Mouse (Mus musculus) lung, postnatal 25 days (tissue): ENCODE measurements at regions not wholly inside any gene's neighbourhood (a gene's known extent, or its start where the extent isn't known, plus 50 kb on each side); places are given as distances from the start of the nearest gene placed in this dataset.

Source experiments
- DNase-seq: peaks from one replicate; pipeline ENCODE4 v3.0.0; 2022; ENCODE audit warnings: low spot score

DNA sequence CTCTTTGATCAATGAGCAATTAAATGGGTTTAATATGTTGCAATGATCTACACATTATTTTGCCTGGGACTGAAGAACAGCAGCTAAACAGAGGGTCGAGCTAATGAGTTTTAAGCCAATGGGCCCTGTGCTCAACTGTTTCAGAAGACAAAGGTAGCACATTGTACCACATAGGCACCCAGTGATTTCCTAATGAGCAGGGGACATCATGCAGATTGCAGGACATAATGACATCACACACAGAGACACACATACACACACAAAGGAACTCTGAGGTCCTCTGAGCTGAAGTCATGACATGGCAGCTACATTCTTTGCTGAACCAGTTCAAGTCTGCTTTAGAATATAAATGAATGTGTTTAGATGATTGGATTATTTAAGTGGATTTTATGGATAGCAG, 71.9 kb downstream of the Zfp330 start:
- no peak for DNase-seq

DNA sequence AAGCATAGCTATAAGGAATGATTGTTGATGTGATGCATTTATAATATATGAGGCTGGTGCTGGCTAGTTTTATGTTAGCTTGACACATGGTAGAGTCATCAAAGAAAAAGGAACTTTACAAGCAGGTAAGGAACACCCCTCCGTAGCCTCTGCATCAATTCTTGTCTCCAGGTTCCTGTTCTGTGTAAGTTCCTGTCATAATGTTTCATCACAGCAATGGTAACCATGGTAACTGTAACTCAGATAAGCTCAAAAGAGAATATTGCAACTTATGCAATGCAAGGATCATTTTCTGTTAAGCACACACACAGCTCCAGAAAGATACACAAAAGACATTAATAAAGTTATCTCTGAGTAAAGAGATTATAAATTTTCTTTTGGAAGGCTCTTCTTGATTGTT, 73.5 kb downstream of the Zfp330 start:
- no peak for DNase-seq

DNA sequence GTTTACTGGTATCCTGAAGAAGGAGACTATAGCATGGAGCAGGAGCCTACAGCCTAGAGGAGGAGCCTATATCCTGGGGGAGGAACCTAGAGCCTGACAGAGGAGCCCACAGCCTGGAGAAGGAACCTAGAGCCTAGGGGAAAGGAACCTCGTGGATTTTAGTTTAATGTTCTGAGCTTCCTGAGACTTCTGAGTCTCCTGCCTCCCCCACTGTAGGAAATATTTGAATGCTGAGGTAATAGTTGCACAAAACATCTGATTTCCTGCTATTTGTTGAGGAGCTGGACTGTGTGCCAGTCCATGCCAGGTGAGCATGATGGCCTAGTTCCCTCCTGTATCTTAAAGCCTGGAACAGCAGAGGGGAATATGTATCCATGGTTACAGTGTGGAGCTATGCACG, 74.7 kb downstream of the Zfp330 start:
- no peak for DNase-seq

DNA sequence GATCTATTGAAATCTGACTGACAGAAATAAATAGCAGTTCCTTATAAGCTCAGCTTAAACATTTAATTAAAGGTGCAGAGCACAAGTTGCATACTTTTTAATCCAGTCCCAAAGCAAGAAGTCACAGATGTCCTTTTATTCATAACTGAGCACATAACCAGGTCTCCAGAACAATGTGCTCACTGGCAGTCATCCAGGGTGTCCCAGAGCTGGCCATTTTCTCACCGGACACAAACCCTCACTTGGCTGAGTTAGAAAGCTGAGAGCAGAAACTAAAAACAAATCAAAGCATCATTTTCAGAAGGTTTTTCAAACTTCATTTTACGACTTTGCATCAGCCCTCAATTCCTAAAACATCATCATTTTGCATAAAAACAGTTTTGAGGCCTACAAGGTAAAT, 75.9 kb downstream of the Zfp330 start:
- DNase-seq, result no peak

DNA sequence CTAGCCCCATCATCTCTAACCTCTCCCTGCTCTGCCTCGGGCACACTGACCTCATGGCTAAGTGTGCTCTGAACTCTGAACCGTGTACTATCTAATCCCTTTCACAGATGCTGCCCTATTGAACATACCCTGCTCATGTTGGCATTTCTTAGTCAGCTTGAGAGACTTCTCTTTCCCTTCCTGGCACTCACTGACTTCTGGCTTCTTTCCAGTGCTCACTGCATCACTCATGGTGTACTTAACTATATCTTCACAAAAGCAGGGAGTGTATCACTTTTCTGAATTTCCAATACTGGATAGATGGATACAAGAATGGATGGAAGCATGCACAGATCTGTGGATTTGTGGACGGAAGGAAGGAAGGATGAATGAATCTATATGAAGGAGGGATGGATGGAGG, 80.9 kb downstream of the Zfp330 start:
- DNase-seq, result no peak

DNA sequence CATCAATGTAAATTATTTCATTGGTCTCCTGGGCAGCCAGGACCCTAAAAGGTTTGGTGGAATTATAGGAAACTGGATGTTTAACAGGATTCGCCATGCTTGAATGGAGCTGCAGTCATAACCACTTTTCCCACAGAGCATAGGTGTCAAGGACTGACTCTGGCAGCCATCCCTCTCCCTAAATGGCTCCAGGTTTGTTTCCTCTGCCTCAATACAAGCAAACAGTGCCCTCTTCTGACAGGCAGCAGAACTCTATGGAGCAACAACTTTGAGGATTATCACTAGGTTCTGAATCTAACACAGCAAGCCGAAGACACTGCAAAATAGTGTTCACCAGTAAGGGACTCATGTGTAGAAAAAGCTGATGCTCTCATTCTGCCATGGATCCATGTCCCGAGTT, 84.6 kb downstream of the Zfp330 start:
- DNase-seq, result peak; percentile 31

DNA sequence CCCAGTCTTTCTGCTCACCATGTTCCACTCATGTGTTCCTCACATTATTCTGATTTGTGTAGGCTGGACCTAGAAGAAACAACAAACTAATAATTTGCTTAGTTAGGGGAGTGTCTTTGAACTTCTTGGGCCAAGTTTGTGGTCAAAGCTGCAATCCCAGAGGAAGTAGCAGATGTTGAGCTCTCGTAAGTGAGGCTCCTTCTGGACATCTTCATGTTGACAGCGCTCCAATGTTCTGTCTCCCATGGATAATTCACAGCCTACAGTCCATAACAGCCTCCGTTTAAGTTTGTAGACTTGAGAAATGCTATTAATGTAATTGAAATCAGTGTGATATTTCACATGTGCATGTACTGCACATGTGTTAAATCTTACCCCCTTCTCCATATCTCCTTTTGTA, 88.0 kb downstream of the Zfp330 start:
- no peak for DNase-seq

DNA sequence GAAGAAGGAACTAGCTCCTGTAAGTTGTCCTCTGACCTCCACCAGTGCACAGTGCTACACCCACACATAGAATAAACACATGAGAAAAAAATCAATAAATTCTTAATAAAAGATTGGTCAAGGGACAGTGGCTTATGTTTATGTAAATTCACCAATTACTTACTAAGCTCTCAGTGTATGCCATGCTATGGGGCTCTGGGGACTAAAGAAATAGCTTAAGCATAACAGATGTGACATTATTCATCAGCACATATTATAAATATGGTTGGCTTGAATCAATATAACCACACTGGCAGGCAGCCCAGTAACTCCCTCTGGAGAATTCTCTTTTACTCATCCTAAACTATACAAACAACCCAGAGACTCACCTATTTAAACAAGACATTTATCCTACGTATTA, 95.2 kb downstream of the Zfp330 start:
- no peak for DNase-seq

DNA sequence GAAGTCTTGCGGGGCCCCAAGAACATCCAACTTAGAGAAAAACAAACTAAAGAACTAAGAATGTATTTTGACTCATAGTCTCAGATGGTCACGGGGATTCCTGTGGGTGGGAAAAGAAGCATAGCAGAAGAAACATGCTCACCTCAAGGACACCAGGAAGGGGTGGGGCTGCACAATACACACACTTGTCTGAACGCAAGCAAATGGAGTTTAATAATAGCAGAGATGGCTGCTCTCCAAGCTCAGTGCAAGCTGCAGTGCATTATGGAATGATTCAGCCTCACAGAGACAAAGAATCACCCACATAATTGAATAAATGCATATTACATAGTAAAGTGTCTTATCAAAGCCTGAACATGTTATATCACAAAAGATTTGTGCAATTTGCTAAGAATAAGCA, 96.2 kb downstream of the Zfp330 start:
- DNase-seq, result no peak

DNA sequence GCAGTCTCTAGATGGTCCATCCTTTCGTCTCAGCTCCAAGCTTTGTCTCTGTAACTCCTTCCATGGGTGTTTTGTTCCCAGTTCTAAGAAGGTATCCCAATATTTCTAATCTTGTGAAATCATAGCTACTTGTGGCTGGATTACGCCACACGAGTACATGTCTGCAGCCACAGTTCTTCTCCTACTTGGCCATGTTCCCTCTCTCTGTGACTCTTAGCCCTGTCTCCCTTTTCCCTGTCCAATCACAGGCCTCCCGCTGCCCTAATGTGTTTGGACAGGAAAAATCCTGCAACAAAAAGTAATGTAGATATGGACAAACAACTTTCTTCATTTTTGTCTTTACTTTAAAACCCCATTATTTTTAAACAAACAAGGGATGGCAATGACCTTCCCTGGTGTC, 104.7 kb downstream of the Zfp330 start:
- peak; percentile 13 for DNase-seq

DNA sequence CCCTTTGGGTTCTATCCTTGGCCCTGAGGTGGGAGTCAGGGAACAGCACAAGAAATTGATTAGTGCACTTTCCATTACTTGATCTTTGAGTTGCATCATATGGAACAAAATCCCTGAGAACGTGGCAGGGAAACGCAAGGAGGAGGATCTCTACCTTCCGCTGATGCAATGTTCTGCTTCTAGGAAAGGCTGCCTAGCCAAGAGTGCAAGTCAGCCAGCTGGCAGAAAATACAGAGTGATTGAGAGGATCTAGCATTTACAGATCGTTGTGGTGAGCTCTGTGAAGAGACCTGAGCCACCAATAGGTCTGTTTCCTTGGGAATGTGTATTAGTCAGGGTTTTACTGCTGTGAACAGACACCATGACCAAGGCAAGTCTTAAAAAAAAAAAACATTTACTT, 108.8 kb downstream of the Zfp330 start:
- no peak for DNase-seq

DNA sequence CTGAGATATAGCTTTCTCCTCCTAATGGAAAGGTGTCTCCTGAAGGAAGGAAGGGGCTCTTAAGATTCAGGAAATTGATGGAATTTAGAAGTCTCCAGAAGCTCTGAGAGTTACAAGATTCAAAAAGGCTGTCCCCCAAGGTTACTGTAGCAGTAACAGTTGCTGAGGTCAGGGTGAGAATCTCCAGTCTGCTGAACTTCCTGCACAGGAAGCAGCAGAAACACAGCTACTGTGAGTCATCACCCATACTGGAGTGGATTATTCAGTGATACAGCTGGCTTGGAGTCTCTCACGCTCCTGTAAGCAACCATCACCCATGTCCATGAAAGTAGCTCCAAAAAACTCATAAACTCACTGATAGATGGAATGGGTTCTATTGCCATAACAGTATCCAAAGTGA, 133.5 kb downstream of the Zfp330 start:
- DNase-seq, result no peak

DNA sequence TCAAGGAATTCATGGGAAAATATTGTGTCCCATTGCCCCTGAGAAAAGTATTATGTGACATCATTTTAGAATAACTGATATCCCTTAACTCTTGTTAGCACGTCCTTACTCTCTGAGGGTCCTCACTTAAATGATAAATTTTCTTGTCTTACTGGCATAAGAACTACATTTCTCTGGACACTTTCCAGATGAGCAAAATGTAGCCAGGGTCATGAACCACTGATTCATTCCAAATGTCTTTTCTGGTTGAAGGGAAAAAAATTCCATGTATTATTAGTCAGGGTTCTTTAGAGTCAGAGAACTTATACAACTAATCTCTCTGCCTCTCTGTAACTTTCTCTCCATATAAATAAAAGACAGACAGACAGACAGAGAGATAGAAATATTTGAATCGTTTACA, 143.5 kb downstream of the Zfp330 start:
- DNase-seq, result no peak

DNA sequence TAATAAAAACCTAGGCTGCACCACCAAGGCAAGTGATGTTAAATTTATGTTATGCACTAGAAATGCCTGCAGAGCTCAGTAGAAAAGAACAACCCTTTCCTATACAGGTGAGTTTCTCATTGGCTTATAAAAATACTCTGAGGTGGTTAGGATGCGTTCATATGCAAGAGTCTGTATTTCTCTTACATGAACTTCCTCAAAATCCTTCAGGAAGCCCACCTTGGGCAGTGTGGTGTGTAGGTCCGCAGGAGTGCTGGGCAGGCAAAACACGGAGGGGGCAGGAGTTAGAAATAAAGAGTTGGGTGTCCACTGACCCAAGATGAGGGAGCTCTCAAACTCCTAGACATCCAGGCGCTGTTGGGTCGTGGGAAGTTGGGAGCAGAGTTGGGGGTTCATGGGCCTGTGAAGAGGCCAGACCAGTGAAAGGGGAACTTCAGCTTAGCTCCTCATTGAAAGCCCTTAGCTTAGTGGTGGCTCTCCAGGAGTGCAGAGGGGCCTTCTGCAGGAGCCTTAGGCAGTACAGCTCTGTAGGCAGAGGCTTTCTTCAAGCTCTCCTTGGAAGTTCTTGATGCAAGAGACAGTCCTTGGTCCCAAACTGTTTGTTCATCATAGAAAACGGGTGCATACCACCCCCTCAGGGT, 150.0 kb downstream of the Zfp330 start:
- no peak for DNase-seq

DNA sequence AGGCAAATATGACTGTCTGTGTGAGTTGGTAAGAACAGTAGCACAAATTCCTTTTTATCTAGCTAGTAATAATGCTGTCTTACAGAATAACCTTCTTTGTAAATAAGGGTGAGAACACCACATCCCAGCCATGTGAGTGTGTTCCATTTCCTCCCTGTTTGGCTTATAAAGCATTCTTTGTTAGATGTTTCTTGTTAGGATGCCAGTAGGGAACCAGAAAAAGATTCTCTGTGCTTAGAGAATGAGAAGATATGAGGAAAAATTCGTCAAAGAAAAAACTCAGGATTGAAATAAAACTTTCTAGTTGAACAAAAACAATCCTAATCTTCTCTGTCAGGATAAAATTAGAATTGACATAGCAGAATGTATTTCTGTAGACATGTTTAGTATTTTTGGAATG, 155.3 kb downstream of the Zfp330 start:
- no peak for DNase-seq

DNA sequence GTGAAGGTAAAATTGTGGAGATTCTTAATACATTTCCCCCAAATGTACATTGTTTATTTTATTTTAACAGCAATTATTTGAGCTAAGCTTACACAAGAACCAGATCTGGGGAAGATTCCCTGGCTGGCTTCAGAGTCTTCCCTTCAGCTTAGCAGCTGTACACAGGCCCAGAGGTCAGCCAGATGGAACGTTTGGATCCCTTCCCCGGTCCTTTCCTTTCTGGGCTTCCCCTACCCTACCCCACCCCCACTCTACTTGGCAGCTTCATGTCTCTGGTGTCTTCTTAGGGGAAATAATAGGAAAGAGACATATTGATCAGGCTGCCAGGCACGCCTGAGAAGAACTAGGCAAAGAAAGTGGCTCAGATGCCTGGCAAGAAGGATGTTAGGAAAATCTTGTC, 172.4 kb downstream of the Zfp330 start:
- DNase-seq, result peak; percentile 12

DNA sequence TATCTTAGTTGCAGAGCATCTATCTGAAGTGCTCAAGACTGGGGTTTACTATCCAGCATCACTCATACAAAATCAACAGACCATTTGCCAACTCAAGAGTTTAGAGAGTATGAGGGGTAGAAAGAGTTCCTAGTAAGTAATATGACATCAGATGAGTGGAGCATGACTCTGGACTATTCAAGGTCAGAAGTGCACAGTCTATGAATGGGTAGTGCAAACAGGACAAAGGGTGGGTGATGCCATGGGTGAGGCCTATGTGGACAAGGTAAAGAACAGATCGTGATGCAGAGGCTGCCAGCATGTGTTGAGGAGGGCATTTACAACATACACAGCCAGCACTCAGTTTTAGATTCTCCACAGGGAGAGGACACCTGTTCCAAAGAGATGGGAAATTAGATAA, 170.4 kb upstream of the Il15 start:
- DNase-seq, result no peak

DNA sequence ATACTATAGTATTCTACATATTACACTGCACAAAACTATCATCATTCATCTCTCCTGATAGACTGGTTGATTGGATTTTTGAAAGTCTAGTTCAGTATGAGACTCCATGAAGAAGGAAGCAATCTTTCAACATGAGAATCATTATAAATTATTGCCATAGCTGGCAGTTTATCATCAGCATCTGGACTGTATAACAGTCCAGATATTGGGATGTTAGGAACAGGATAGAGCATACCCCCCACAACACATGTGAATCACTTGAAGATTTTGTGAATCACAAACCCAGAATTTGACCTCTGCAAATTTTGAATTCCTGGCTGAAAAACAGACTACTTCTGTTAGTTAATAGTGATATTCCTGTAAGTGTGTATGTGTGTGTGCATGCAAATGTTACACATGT, 135.1 kb upstream of the Il15 start:
- no peak for DNase-seq

DNA sequence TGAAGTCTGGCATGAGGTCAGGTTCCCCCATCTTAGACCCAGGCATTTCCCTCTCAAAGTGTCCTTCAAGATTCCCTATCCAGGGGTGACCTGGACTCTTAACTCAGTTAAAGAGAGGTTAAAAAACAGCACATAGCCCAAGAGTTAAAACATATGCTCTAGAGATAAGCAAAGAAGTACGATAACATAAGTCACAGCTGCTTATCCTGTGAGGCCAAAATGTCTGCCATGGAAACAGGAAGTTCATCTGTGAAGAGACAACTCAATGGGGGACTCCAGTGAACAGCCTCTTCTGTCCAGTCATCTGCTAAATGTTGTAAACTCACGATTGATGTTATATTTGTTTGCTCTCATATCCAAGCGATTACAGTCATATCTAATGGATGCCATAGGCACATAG, 126.1 kb upstream of the Il15 start:
- no peak for DNase-seq

DNA sequence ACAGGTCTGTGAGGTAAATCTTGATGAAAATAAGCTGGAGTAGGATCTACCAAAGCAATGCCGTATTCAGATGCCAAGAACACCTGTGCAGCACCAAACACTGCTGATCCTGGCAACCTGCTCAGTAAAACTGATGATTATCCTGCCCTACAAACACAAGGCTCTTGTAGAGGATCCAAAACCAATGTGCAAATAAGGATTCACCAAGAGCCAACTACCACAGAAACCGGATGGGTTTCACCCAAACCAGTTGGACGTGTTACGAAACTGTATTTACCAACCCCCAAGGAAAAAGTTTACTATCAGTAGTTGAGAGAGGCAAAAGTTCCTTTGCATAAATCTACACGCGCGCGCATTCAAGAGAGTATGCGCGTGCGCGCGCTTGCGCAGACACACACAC, 120.8 kb upstream of the Il15 start:
- no peak for DNase-seq

DNA sequence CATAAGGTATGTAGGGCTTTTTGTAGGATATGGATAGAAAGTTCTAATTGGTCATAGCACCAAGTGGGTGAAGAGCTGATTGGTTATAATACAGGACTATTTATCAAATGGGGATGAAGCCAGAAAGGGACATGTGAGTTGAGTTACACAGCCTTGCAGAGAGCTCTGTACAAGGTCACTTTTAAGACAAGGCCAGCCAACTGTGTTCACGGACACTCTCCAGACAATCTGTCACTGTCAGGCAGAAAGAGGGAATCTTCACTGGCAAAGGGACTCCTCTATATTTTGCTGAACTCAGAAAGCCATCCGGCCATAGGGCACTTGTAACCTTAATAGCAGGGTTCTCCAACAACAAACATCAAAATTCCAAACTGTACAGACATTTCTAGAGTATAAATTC, 95.5 kb upstream of the Il15 start:
- DNase-seq, result no peak

DNA sequence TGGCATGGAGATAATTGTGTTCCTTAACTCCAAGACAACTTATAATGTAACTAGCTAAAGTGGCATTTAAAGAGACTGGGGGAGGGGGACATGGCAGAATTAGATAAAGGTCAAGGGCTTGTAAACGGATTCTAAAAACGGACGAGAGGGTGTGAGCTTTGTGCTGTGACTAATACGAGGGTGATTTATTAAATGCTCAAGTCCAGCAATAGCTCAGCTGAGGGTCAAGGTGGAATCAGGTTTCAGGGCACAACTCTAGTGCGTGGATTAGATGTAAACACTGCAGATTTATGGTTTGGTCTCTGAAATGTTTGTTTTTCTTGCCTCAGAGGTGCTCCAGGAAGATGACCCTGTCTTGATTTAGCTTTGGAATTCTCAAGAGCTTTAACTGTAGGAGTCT, 74.8 kb upstream of the Il15 start:
- DNase-seq, result no peak

DNA sequence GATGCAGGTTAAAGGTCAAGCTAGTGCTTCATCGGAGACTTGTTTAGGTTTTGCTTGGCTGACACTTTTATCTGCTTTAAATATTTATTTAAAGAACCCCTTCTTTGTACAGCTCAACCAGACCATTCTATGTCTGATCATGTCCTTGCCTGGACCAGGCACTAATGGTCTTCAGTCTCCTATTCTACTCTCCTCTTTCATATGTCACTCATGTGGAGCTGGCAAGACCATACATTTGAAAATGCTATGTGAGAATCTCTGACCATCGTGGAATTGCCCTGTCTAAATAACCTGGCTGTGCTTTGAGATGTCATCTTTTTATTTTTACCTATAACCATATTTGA, 74.4 kb upstream of the Il15 start:
- DNase-seq, result no peak

DNA sequence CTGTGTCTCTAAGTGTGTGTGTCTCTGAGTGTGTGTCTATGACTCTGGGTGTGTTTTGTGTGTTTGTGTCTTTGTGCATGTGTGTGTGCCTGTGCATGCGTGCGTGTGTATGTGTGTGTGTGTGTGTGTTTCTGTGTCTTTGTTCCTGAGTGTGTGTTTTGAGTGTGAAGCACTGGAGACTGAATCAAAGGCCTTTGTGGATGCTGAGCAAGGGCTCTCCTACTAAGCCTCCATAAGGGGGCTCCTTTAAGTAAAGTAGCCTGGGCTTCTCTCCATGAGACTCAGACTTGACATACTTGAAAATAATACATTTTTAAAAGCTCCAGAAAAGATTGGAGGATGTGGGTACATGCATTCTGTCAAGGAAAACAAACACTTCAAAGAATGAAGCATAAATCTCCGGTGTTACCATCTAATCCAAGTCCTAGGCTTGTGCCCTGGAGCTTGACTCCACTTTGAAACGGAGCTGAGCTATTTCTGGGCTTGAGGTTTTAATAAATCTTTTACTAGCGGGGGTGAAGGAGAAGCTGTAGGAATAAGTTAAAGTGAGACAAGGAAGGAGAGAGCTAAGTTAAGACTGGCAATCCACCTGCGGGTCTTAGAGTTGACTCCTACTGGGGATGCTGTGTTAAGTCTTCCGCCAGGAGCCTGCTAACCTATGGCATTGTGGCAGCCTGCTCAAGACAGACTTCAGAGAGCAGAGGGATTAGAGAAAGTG, 73.8 kb upstream of the Il15 start:
- DNase-seq, result no peak
